Mouse (Mus musculus): ENCODE measurements around the gene Vstm4. TPM values are rescaled to one million over a fixed set of nuclear protein-coding genes. Genes with fewer than 3 reads are reported as not detected.

Gene Vstm4
- polyA plus RNA-seq, 1 experiment = 5.5 TPM

DNA sequence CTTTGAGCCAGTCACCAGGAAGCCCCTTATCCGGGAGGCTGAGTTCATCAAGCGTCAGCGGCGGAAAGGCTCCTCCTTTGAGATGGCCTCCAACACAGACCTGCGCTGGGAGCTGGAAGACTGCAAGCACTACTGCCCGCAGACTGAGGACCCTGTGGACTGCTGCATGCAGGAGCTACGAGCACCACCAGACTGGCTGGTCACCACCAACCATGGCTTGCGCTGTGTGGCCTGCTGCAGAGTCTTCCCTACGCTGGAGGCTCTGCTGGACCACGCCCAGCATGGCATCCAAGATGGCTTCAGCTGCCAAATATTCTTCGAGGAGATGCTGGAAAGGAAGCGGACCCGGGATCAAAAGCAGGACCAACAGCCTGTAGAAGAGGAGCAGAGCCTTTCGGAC lies 21.0 kb upstream of the Vstm4 start:
- DNase-seq = peak; percentile 14 to 22
- TF ChIP-seq POLR2A (IDR thresholded peaks at IDR 0.05; ENCODE audit: borderline replicate concordance, insufficient read depth, low read length) (no peak), CTCF (IDR thresholded peaks at IDR 0.05; ENCODE audit: borderline replicate concordance, insufficient read depth, low read depth, low read length) (no peak)
- Histone ChIP-seq H3K27ac (ENCODE audit: insufficient read depth, low read length) (no peak overlapping the region), H3K4me3 (replicated peaks; ENCODE audit: insufficient read depth, low read depth, low read length) (peak overlapping the region; percentile 28), H3K4me1 (ENCODE audit: control insufficient read depth, insufficient read depth, low read length) (no peaks in the 10 kb centered on the region), H3K27me3 (ENCODE audit: control insufficient read depth, insufficient read depth, low read length) (no peaks in the 10 kb centered on the region)
- WGBS = 19% methylated on average over 14 of the region's 14 CpGs

DNA sequence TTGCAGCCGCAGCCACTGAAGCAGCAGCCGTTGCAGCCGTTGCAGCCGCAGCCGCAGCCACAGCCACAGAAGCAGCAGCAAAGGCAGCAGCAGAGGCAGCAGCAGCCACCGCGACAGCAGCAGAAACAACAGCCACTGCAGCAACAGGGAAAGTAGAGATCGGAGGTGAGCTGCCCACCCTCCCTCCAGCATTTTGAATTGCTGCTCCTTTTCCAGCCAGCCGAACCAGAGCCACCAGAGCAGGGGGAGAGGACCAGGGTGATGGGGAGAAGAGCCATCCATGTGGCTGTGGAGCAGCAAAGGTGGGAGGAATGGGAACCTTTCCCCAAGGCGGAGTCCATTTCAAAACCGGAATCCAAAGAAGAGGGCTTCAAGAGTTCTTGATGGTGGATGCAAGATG lies 20.4 kb upstream of the Vstm4 start:
- Histone ChIP-seq H3K4me1 (ENCODE audit: control insufficient read depth, insufficient read depth, low read length) (no peaks in the 10 kb centered on the region), H3K27me3 (ENCODE audit: control insufficient read depth, insufficient read depth, low read length) (no peaks in the 10 kb centered on the region), H3K4me3 (replicated peaks; ENCODE audit: insufficient read depth, low read depth, low read length) (no peak overlapping the region), H3K27ac (ENCODE audit: insufficient read depth, low read length) (no peak overlapping the region)
- WGBS = 92% methylated on average over 11 of the region's 11 CpGs
- DNase-seq = no peak
- TF ChIP-seq POLR2A (IDR thresholded peaks at IDR 0.05; ENCODE audit: borderline replicate concordance, insufficient read depth, low read length) = no peak
- TF ChIP-seq CTCF (IDR thresholded peaks at IDR 0.05; ENCODE audit: borderline replicate concordance, insufficient read depth, low read depth, low read length) = no peak

DNA sequence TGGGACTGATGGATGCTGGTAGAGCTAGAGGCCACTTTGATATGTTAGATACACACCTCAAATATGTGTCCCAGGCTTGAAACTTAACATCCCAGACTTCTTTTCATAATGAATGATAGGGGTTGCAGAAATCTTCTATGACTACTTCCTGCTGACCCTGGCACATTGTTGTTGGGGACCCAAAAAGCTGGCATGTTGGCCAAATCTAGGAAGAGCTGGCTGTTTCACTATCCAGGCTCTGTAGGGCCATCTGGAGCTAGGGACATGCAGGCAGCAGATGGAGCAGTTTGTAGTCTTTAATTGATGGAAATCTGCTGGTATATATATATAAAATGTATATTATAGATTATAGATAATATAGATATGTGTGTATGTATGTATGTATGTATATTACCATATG lies 14.5 kb upstream of the Vstm4 start:
- H3K4me3 ChIP-seq (replicated peaks; ENCODE audit: insufficient read depth, low read depth, low read length) = no peak overlapping the region
- H3K4me1 ChIP-seq (ENCODE audit: control insufficient read depth, insufficient read depth, low read length) = no peaks in the 10 kb centered on the region
- TF ChIP-seq CTCF (IDR thresholded peaks at IDR 0.05; ENCODE audit: borderline replicate concordance, insufficient read depth, low read depth, low read length) (no peak), POLR2A (IDR thresholded peaks at IDR 0.05; ENCODE audit: borderline replicate concordance, insufficient read depth, low read length) (no peak)
- H3K27ac ChIP-seq (ENCODE audit: insufficient read depth, low read length) = no peak overlapping the region
- DNase-seq = no peak
- H3K27me3 ChIP-seq (ENCODE audit: control insufficient read depth, insufficient read depth, low read length) = no peaks in the 10 kb centered on the region

DNA sequence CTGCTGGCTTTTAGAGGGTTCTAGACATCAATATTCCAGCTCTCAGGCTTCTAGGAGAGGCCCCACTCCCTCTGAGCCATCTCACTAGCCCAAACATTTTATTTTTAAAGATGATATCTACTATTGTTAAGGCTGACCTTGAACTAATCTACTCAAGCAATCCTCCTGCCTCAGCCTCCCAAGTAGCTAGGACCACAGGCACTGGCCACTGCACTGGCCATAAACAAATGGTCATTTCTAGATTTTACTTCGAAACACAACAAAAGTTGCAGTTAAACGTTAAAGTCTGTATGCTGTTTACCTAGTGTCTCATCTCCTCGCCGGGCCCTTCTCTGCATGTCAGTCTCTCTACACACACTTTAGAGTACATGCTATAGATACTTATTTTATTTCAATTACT lies 2.5 kb upstream of the Vstm4 start:
- Histone ChIP-seq H3K27me3 (ENCODE audit: control insufficient read depth, insufficient read depth, low read length) (peaks cover 2% of the 10 kb centered on the region; the same call in 1 of the 2 replicates), H3K4me3 (replicated peaks; ENCODE audit: insufficient read depth, low read depth, low read length) (no peak overlapping the region), H3K27ac (ENCODE audit: insufficient read depth, low read length) (no peak overlapping the region), H3K4me1 (ENCODE audit: control insufficient read depth, insufficient read depth, low read length) (no peaks in the 10 kb centered on the region)
- 96% methylated on average over 4 of the region's 4 CpGs for WGBS
- DNase-seq = no peak
- TF ChIP-seq CTCF (IDR thresholded peaks at IDR 0.05; ENCODE audit: borderline replicate concordance, insufficient read depth, low read depth, low read length) = no peak
- no peak for TF ChIP-seq POLR2A (IDR thresholded peaks at IDR 0.05; ENCODE audit: borderline replicate concordance, insufficient read depth, low read length)

DNA sequence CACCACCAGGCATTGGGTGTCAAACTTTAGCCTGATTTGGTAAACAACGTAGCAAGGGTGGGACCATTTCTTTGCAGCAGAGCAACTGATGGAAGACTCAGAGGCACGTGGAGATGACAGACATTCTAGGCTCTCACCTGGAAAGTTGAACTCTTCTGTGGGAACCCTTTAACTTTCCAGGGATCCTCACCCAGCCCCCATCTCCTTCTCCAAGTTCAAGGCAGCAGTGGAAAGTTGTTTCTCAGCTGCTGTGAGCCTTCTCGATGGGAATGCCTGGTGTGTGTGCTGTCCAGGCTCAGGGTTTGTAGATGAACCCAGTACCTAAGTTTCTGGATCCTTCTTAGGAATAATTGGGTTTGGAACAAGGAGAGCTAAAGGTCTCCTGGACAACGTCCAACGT lies 310 bp upstream of the Vstm4 start:
- Histone ChIP-seq H3K4me1 (ENCODE audit: control insufficient read depth, insufficient read depth, low read length) (peaks cover under 1% of the 10 kb centered on the region; the same call in 1 of the 2 replicates), H3K4me3 (replicated peaks; ENCODE audit: insufficient read depth, low read depth, low read length) (no peak overlapping the region), H3K27me3 (ENCODE audit: control insufficient read depth, insufficient read depth, low read length) (peaks cover 2% of the 10 kb centered on the region; the same call in 1 of the 2 replicates), H3K27ac (ENCODE audit: insufficient read depth, low read length) (no peak overlapping the region)
- WGBS = 48% methylated on average over 5 of the region's 5 CpGs
- no peak for TF ChIP-seq POLR2A (IDR thresholded peaks at IDR 0.05; ENCODE audit: borderline replicate concordance, insufficient read depth, low read length)
- no peak for TF ChIP-seq CTCF (IDR thresholded peaks at IDR 0.05; ENCODE audit: borderline replicate concordance, insufficient read depth, low read depth, low read length)
- no peak for DNase-seq

DNA sequence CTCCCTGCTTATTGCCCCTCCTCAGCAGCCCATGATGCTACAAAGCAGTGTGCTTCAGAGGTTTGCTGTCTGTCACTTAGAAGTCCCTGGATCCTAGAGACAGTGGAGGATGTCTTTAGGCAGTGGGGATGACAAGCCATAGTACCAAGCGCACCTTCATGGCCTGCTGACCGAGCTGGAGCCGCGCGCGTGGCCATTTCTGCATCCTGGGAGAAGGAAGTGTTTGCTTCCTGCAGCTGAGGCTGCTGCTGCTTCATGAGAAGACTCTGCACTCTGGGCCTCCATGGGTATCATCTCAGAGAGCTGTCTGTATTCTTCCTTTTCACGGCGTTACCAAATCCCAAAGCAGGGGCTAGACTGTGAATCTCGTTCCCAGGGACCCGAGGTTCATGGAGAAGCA lies 1.8 kb downstream of the Vstm4 start:
- 97% methylated on average over 10 of the region's 10 CpGs for WGBS
- H3K4me3 ChIP-seq (replicated peaks; ENCODE audit: insufficient read depth, low read depth, low read length) = no peak overlapping the region
- TF ChIP-seq CTCF (IDR thresholded peaks at IDR 0.05; ENCODE audit: borderline replicate concordance, insufficient read depth, low read depth, low read length) (no peak), POLR2A (IDR thresholded peaks at IDR 0.05; ENCODE audit: borderline replicate concordance, insufficient read depth, low read length) (no peak)

DNA sequence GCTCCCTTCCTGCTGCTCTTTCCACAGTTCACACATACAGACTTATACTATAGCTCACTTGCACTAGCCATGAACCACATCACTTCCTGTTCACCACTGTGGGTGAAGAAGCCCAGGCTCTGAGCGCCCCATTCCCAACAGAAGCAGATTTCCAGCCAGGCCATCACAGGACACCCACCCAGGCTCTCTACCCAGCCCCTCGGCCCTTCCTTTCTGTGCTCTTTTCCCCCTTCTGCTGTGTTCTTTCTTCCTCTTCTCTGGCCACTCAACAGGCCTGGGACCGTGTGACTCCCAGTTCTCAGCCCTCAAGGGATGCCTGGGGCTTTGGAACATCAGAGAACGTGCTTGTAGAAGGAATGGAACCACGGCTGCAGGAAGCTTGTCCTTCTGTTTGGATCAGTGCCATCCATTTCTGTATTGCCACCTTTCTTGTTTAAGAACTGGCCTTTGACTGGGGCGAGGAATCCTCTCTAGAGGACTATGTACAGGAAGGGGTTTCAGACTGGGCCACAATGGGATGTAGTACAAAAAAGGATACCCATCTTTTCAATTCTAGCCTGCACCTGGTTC lies 2.5 kb downstream of the Vstm4 start:
- TF ChIP-seq CTCF (IDR thresholded peaks at IDR 0.05; ENCODE audit: borderline replicate concordance, insufficient read depth, low read depth, low read length) = no peak
- TF ChIP-seq POLR2A (IDR thresholded peaks at IDR 0.05; ENCODE audit: borderline replicate concordance, insufficient read depth, low read length) = no peak
- no peak overlapping the region for H3K27ac ChIP-seq (ENCODE audit: insufficient read depth, low read length)
- no peak overlapping the region for H3K4me3 ChIP-seq (replicated peaks; ENCODE audit: insufficient read depth, low read depth, low read length)
- WGBS = 72% methylated on average over 6 of the region's 6 CpGs
- DNase-seq = no peak
- H3K4me1 ChIP-seq (ENCODE audit: control insufficient read depth, insufficient read depth, low read length) = peaks cover 3% of the 10 kb centered on the region; the same call in 1 of the 2 replicates
- H3K27me3 ChIP-seq (ENCODE audit: control insufficient read depth, insufficient read depth, low read length) = peaks cover 2% of the 10 kb centered on the region; the same call in 1 of the 2 replicates

More for the DNA sequence above, 1.8 kb downstream of the Vstm4 start:
- H3K27me3 ChIP-seq (ENCODE audit: control insufficient read depth, insufficient read depth, low read length) = peaks cover 2% of the 10 kb centered on the region; the same call in 1 of the 2 replicates
- no peak for DNase-seq
- H3K27ac ChIP-seq (ENCODE audit: insufficient read depth, low read length) = no peak overlapping the region
- H3K4me1 ChIP-seq (ENCODE audit: control insufficient read depth, insufficient read depth, low read length) = peaks cover 3% of the 10 kb centered on the region; the same call in 1 of the 2 replicates

DNA sequence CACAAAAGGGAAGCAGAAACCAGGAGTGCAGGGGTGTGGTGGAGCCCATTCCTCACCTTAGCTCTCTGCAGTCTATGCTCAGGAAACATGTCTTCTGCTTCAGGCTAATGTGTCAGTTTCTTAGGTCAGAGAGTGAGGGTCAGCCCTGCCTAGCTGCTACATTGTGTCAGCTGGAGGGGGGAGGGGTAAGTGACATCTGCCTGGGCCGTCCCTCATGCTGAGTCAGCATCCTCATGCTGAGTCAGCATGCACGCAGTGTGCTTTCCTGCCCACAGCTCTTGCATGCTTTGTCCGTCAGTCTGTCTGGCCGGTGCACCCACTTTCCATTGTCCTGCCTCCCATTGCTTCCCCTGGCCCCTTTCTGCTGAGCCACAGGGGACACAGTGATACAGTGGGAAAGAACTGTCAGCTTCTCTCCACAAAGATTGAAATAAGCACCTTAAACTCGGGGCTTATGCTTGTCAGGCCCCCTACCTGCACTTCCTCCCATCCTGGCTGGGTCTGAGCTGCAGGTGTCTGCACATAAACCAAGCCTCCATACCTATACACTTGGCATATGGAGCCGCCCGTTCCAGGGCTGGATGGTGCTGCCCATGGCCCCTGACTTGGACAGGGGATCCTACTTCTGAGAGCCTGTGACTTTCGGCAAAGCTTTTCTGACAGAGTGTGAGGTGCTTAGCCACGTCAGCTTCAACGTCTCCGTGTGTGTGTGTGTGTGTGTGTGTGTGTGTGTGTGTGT lies 3.4 kb downstream of the Vstm4 start:
- H3K4me1 ChIP-seq (ENCODE audit: control insufficient read depth, insufficient read depth, low read length) = peaks cover 3% of the 10 kb centered on the region; the same call in 1 of the 2 replicates
- peaks cover 2% of the 10 kb centered on the region; the same call in 1 of the 2 replicates for H3K27me3 ChIP-seq (ENCODE audit: control insufficient read depth, insufficient read depth, low read length)
- no peak for DNase-seq
- H3K27ac ChIP-seq (ENCODE audit: insufficient read depth, low read length) = no peak overlapping the region
- WGBS = 75% methylated on average over 11 of the region's 11 CpGs
- TF ChIP-seq CTCF (IDR thresholded peaks at IDR 0.05; ENCODE audit: borderline replicate concordance, insufficient read depth, low read depth, low read length) (no peak), POLR2A (IDR thresholded peaks at IDR 0.05; ENCODE audit: borderline replicate concordance, insufficient read depth, low read length) (no peak)
- H3K4me3 ChIP-seq (replicated peaks; ENCODE audit: insufficient read depth, low read depth, low read length) = no peak overlapping the region

Measured in cerebellum, adult 2 months (tissue).